ENCODE assay signal across 8 mouse cellular contexts in genomic region chr2:26364738-26365465, GRCm38 (mm10). TPM values are rescaled to one million over a fixed set of nuclear protein-coding genes. Genes with fewer than 3 reads are reported as not detected.
DNase-seq lines count a peak whose midpoint lies in the region; ATAC-seq and TF ChIP-seq lines count a peak whose summit lies in the region.

No protein-coding gene starts in this region.

- no peaks in the 10 kb centered on the region for H3K27me3 ChIP-seq in heart, embryonic 16.5 days (ENCODE audit: control insufficient read depth, insufficient read depth, low read length)
- no peaks in the 10 kb centered on the region for H3K27me3 ChIP-seq in intestine, embryonic 15.5 days (replicated peaks)

- TF ChIP-seq CTCF in layer of hippocampus, adult 2 months (conservative IDR thresholded peaks at IDR 0.05), result no peak

- peak; percentile 60; the same call in 1 of the 2 replicates for ATAC-seq in heart, embryonic 16.5 days (replicated peaks; ENCODE audit: extremely low read depth, insufficient read depth, low FRiP score)
- no peak for ATAC-seq in activated CD4-positive, CD25-positive, alpha-beta regulatory T cell, adult 4 months
- no peak for ATAC-seq in intestine, embryonic 15.5 days

- 42% methylated on average over 10 of the region's 10 CpGs for WGBS in heart, embryonic 16.5 days
- 72% methylated on average over 10 of the region's 10 CpGs for WGBS in intestine, embryonic 15.5 days

- H3K9ac ChIP-seq in heart, embryonic 16.5 days (ENCODE audit: low read length), result 0 out of 2 replicates have a peak overlapping the region, but pooled peaks have one; percentile 24
- no peak overlapping the region for H3K9ac ChIP-seq in intestine, embryonic 15.5 days

- H3K4me3 ChIP-seq in layer of hippocampus, adult 2 months, result no peak overlapping the region
- H3K4me3 ChIP-seq in heart, embryonic 16.5 days (ENCODE audit: low read length), result no peak overlapping the region
- H3K4me3 ChIP-seq in intestine, embryonic 15.5 days (replicated peaks), result no peak overlapping the region

- H3K4me2 ChIP-seq in heart, embryonic 16.5 days (ENCODE audit: low read depth, low read length), result no peak overlapping the region
- H3K4me2 ChIP-seq in intestine, embryonic 15.5 days (replicated peaks), result no peak overlapping the region

- peaks cover 33% of the 10 kb centered on the region for H3K36me3 ChIP-seq in heart, embryonic 16.5 days (ENCODE audit: control insufficient read depth, insufficient read depth)
- peaks cover 54% of the 10 kb centered on the region for H3K36me3 ChIP-seq in intestine, embryonic 15.5 days

- H3K9me3 ChIP-seq in heart, embryonic 16.5 days (replicated peaks; ENCODE audit: control insufficient read depth, low read length), result no peaks in the 10 kb centered on the region
- no peaks in the 10 kb centered on the region for H3K9me3 ChIP-seq in intestine, embryonic 15.5 days

- H3K4me1 ChIP-seq in heart, embryonic 16.5 days (ENCODE audit: control insufficient read depth, insufficient read depth, low read length), result peaks cover 14% of the 10 kb centered on the region
- H3K4me1 ChIP-seq in intestine, embryonic 15.5 days (replicated peaks), result peaks cover 6% of the 10 kb centered on the region

- H3K27ac ChIP-seq in layer of hippocampus, adult 2 months, result peak overlapping the region; percentile 8; the same call in 1 of the 2 replicates
- peak overlapping the region; percentile 58 for H3K27ac ChIP-seq in heart, embryonic 16.5 days (ENCODE audit: low read length)
- H3K27ac ChIP-seq in intestine, embryonic 15.5 days, result no peak overlapping the region

- no peak for DNase-seq in layer of hippocampus, adult 2 months (ENCODE audit: low spot score in 2 of 2)
- DNase-seq in layer of hippocampus, adult 18-20 months (ENCODE audit: low spot score in 2 of 2), result no peak
- DNase-seq in cerebellum, adult 9-10 months, result peak; percentile 71
- peak; percentile 83 for DNase-seq in lung, postnatal 14 days
- no peak for DNase-seq in layer of hippocampus, adult 11-12 months (ENCODE audit: low spot score)

RNA-seq across cellular contexts. Expression of gene Card9, which starts 4.2 kb away (rescaled TPM):
- total RNA-seq in layer of hippocampus, adult 2 months (2021), result 1 to 10 TPM; 1.5 to 2.1 TPM
- total RNA-seq in layer of hippocampus, adult 18-20 months (2021), result 1 to 10 TPM; 1.5 to 3.5 TPM
- polyA plus RNA-seq in heart, embryonic 16.5 days (2015; fragmentation: Nextera tagmentation; extraction: Ambion mirVana), result 1.0 and 1.2 TPM in 2 replicates
- 1 to 10 TPM; 1.5 to 2.3 TPM for polyA plus RNA-seq in activated CD4-positive, CD25-positive, alpha-beta regulatory T cell, adult 4 months (2017; shearing (Covaris generic))
- polyA plus RNA-seq in intestine, embryonic 15.5 days (2015; fragmentation: Nextera tagmentation; extraction: Ambion mirVana), result 0.79 and 0.91 TPM in 2 replicates

RNA-seq across cellular contexts. Expression of gene Dnlz, which starts 13.0 kb away (rescaled TPM):
- 10 to 100 TPM; 26.5 to 27.2 TPM for total RNA-seq in layer of hippocampus, adult 2 months (2021)
- 10 to 100 TPM; 26.0 to 28.4 TPM for total RNA-seq in layer of hippocampus, adult 18-20 months (2021)
- 23.1 and 24.9 TPM in 2 replicates for polyA plus RNA-seq in heart, embryonic 16.5 days (2015; fragmentation: Nextera tagmentation; extraction: Ambion mirVana)
- polyA plus RNA-seq in activated CD4-positive, CD25-positive, alpha-beta regulatory T cell, adult 4 months (2017; shearing (Covaris generic)), result 1 to 10 TPM; 6.5 to 7.4 TPM
- 23.6 and 24.7 TPM in 2 replicates for polyA plus RNA-seq in intestine, embryonic 15.5 days (2015; fragmentation: Nextera tagmentation; extraction: Ambion mirVana)

RNA-seq across cellular contexts. Expression of gene Snapc4, which starts 15.6 kb away (rescaled TPM):
- 10 to 100 TPM; 72.5 to 88.9 TPM for total RNA-seq in layer of hippocampus, adult 2 months (2021)
- total RNA-seq in layer of hippocampus, adult 18-20 months (2021), result 10 to 100 TPM; 58.8 to 64.6 TPM
- polyA plus RNA-seq in heart, embryonic 16.5 days (2015; fragmentation: Nextera tagmentation; extraction: Ambion mirVana), result 14.8 and 18.5 TPM in 2 replicates
- polyA plus RNA-seq in activated CD4-positive, CD25-positive, alpha-beta regulatory T cell, adult 4 months (2017; shearing (Covaris generic)), result 10 to 100 TPM; 20.1 to 24.4 TPM
- polyA plus RNA-seq in intestine, embryonic 15.5 days (2015; fragmentation: Nextera tagmentation; extraction: Ambion mirVana), result 19.7 and 25.2 TPM in 2 replicates

RNA-seq across cellular contexts. Expression of gene Entr1, which starts 24.2 kb away (rescaled TPM):
- total RNA-seq in layer of hippocampus, adult 2 months (2021), result 100 to 1,000 TPM; 159 to 168 TPM
- 100 to 1,000 TPM; 140 to 141 TPM for total RNA-seq in layer of hippocampus, adult 18-20 months (2021)
- 81.4 and 86.0 TPM in 2 replicates for polyA plus RNA-seq in heart, embryonic 16.5 days (2015; fragmentation: Nextera tagmentation; extraction: Ambion mirVana)
- polyA plus RNA-seq in activated CD4-positive, CD25-positive, alpha-beta regulatory T cell, adult 4 months (2017; shearing (Covaris generic)), result 10 to 100 TPM; 44.8 to 54.9 TPM
- polyA plus RNA-seq in intestine, embryonic 15.5 days (2015; fragmentation: Nextera tagmentation; extraction: Ambion mirVana), result 88.2 and 90.6 TPM in 2 replicates

RNA-seq across cellular contexts. Expression of gene Pmpca, which starts 24.2 kb away (rescaled TPM):
- total RNA-seq in layer of hippocampus, adult 2 months (2021), result 100 to 1,000 TPM in 1 of 2 experiments, 10 to 100 TPM in 1; 89.2 to 100 TPM
- 10 to 100 TPM; 83.4 to 91.8 TPM for total RNA-seq in layer of hippocampus, adult 18-20 months (2021)
- 118 and 119 TPM in 2 replicates for polyA plus RNA-seq in heart, embryonic 16.5 days (2015; fragmentation: Nextera tagmentation; extraction: Ambion mirVana)
- 10 to 100 TPM; 77.1 to 77.7 TPM for polyA plus RNA-seq in activated CD4-positive, CD25-positive, alpha-beta regulatory T cell, adult 4 months (2017; shearing (Covaris generic))
- polyA plus RNA-seq in intestine, embryonic 15.5 days (2015; fragmentation: Nextera tagmentation; extraction: Ambion mirVana), result 101 and 105 TPM in 2 replicates

Comparison
In these comparisons a context has a peak if more than half of its experiments do, and no peak if none do; other contexts are left out.
1. DNase-seq: peak in cerebellum, adult 9-10 months (single experiment) and lung, postnatal 14 days (single experiment); none in layer of hippocampus, adult 2 months (0 of 2), layer of hippocampus, adult 18-20 months (0 of 2) and layer of hippocampus, adult 11-12 months (single experiment).